Mouse (Mus musculus): ENCODE measurements around the gene Gm42906. TPM values are rescaled to one million over a fixed set of nuclear protein-coding genes. Genes with fewer than 3 reads are reported as not detected.

Gm42906 gene
- polyA plus RNA-seq, 1 experiment from 2014 or later: not detected

DNA sequence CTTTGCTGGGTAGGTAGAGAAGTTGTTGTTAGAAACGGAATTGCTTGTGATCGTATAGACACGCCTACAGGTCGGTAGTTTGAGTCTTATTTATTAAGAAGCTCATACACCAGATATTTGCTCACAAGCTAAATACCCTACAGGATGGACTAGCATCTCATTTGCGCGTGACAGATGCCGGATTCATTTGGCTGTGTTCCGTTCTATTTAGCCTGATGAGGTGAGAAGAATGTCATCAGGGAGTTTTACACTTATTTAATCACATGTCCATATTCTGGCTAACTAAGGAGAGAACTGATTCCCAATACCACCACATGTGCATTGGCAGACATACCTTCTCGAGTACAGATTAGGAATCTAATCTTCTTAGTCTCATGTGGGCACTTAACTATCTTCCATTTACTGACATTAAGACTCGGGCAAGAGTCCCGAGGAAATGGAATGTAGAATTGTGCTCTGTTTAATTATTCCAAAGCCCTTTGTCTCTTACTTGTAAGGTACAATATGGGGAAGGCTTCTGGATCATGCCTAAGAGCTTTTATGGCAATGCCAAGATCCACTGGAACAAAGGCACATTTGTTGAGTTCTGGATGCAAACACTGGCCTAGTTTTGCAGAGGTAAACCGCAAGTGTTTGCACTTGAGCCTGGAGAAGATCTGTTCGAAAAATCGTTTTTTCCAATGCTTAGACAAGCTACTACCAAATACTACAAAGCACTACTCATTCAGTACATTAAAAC lies 160.9 kb downstream of the Gm42906 start:
- H3K4me3 ChIP-seq (ENCODE audit: low read length): no peak overlapping the region
- H3K9me3 ChIP-seq (replicated peaks; ENCODE audit: control insufficient read depth, low read length): no peaks in the 10 kb centered on the region
- 83% methylated on average over 14 of the region's 14 CpGs for whole genome bisulfite sequencing
- no peaks in the 10 kb centered on the region for H3K27me3 ChIP-seq (ENCODE audit: control insufficient read depth, insufficient read depth, low read length)
- H3K9ac ChIP-seq (ENCODE audit: low read length): no peak overlapping the region
- no peak overlapping the region for H3K27ac ChIP-seq (ENCODE audit: low read length)
- no peaks in the 10 kb centered on the region for H3K4me1 ChIP-seq (ENCODE audit: control insufficient read depth, insufficient read depth, low read length)
- no peaks in the 10 kb centered on the region for H3K36me3 ChIP-seq (ENCODE audit: control insufficient read depth, insufficient read depth)
- no peak overlapping the region for H3K4me2 ChIP-seq (ENCODE audit: low read depth, low read length)
- ATAC-seq (replicated peaks; ENCODE audit: extremely low read depth, insufficient read depth, low FRiP score): no peak

DNA sequence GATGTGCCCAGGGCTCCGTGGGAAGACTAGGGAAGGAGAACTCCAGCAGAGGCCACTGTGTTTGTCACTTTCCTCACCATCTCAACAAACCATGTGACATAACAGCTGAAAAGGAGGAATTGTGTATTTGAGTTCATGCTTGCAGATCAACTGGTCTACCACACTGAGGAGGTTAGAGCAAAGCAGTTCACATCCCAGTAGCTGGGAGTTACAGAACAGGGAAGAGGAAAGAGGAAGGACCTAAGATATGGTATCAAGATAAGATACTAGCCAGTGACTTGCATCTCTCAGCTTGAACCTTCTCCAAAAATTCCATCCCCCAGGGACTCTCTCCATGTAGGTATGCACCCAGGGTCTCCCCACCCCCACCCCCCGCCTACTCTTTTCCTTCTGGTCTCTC lies 166.4 kb downstream of the Gm42906 start:
- H3K36me3 ChIP-seq (ENCODE audit: control insufficient read depth, insufficient read depth): no peaks in the 10 kb centered on the region
- H3K4me2 ChIP-seq (ENCODE audit: low read depth, low read length): no peak overlapping the region
- WGBS: 70% methylated on average over 2 of the region's 2 CpGs
- no peaks in the 10 kb centered on the region for H3K27me3 ChIP-seq (ENCODE audit: control insufficient read depth, insufficient read depth, low read length)
- no peak overlapping the region for H3K9ac ChIP-seq (ENCODE audit: low read length)
- ATAC-seq (replicated peaks; ENCODE audit: extremely low read depth, insufficient read depth, low FRiP score): no peak
- no peaks in the 10 kb centered on the region for H3K9me3 ChIP-seq (replicated peaks; ENCODE audit: control insufficient read depth, low read length)
- no peak overlapping the region for H3K4me3 ChIP-seq (ENCODE audit: low read length)
- H3K4me1 ChIP-seq (ENCODE audit: control insufficient read depth, insufficient read depth, low read length): no peaks in the 10 kb centered on the region
- H3K27ac ChIP-seq (ENCODE audit: low read length): no peak overlapping the region

DNA sequence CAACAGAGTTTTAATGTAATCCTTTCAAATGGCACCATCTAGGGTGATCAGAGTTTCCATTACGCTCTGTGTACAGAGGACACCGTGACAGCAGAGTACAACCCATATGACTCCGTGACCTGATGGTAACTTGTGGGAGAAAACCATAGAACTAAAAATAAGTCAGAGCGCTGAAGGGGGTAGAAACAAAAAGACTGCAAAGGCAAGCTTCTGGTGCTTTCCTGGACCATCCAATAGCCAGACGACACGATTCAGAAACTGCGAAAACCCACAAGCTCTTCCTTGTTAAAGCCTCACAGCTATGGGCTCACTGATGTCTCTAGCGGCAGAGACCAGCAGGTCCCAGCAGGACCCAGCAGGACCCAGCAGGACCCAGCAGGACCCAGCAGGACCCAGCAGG lies 175.8 kb downstream of the Gm42906 start:
- H3K4me1 ChIP-seq (ENCODE audit: control insufficient read depth, insufficient read depth, low read length): peaks cover 11% of the 10 kb centered on the region; the same call in 1 of the 2 replicates
- no peak overlapping the region for H3K9ac ChIP-seq (ENCODE audit: low read length)
- WGBS: 45% methylated on average over 8 of the region's 8 CpGs
- peak overlapping the region; percentile 37; the same call in 1 of the 2 replicates for H3K4me2 ChIP-seq (ENCODE audit: low read depth, low read length)
- no peaks in the 10 kb centered on the region for H3K27me3 ChIP-seq (ENCODE audit: control insufficient read depth, insufficient read depth, low read length)
- 0 out of 2 replicates have a peak overlapping the region, but pooled peaks have one; percentile 21 for H3K4me3 ChIP-seq (ENCODE audit: low read length)
- H3K36me3 ChIP-seq (ENCODE audit: control insufficient read depth, insufficient read depth): no peaks in the 10 kb centered on the region
- no peak overlapping the region for H3K27ac ChIP-seq (ENCODE audit: low read length)
- ATAC-seq (replicated peaks; ENCODE audit: extremely low read depth, insufficient read depth, low FRiP score): no peak
- no peaks in the 10 kb centered on the region for H3K9me3 ChIP-seq (replicated peaks; ENCODE audit: control insufficient read depth, low read length)

DNA sequence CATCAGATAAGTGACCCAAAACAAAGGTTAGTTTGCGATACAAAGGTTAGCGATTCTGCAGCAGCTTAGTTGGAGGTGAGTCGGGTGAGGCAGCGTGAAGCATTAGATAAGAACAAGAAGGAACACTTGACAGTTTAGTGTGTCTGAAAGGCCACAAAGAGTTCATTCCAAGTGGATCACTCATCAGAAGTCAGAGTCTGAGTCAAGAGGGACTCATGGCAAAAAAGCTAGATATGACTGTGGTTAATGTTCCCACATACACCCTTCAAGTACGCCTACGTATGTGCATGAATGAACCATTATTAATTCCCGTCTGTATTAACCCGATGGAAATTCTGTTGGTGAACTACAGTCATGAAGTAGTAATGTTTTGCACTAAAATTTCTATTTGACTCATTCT lies 176.3 kb downstream of the Gm42906 start:
- WGBS: 53% methylated on average over 8 of the region's 8 CpGs
- ATAC-seq (replicated peaks; ENCODE audit: extremely low read depth, insufficient read depth, low FRiP score): no peak
- no peak overlapping the region for H3K4me3 ChIP-seq (ENCODE audit: low read length)

DNA sequence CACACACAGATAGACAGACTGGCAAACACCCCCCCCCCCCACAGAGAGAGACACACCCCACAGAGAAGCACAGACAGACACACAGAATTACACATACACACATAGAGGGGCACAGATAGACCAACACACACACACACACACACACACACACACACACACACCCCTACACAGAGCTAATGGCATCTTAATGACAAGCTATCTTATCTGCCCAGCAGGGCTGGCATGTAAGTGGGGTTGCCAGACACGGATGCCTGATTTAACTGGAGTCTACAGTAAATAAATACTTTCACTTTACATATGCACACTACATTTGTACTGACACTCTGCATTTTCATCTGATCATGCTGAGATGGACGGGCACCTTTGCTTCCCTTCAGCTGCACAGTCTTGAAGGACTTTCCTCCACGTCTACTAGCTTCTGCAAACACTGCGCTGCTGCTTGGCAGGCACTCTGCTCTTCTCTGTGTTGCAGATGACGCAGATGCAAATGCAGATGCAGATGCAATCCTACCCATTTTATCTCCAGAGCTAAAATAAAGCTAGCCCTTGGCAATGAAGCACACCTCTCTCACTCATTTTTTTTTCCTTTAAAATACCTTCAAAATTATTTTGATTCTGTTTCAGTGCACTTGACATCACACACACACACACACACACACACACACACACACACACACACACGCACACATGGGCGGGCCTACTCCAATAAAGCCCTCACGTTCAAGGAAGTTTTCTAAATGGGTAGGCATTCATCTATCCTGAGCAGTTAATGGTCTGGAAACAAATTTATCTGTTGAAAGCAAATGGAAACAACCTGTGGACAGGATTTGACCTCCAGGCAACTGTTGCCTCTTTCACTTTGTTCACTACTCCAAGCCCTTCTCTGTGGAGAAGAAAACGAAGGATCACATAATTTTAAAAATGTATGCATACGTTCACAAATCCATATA lies 179.0 kb downstream of the Gm42906 start:
- ATAC-seq (replicated peaks; ENCODE audit: extremely low read depth, insufficient read depth, low FRiP score): no peak
- Histone ChIP-seq H3K27me3 (ENCODE audit: control insufficient read depth, insufficient read depth, low read length) (no peaks in the 10 kb centered on the region), H3K9me3 (replicated peaks; ENCODE audit: control insufficient read depth, low read length) (no peaks in the 10 kb centered on the region), H3K36me3 (ENCODE audit: control insufficient read depth, insufficient read depth) (no peaks in the 10 kb centered on the region), H3K4me2 (ENCODE audit: low read depth, low read length) (0 out of 2 replicates have a peak overlapping the region, but pooled peaks have one; percentile 15), H3K4me3 (ENCODE audit: low read length) (no peak overlapping the region), H3K9ac (ENCODE audit: low read length) (no peak overlapping the region), H3K4me1 (ENCODE audit: control insufficient read depth, insufficient read depth, low read length) (peaks cover 18% of the 10 kb centered on the region), H3K27ac (ENCODE audit: low read length) (no peak overlapping the region)
- 56% methylated on average over 10 of the region's 10 CpGs for WGBS

More for the DNA sequence above, 176.3 kb downstream of the Gm42906 start:
- Histone ChIP-seq H3K4me2 (ENCODE audit: low read depth, low read length) (no peak overlapping the region), H3K9me3 (replicated peaks; ENCODE audit: control insufficient read depth, low read length) (no peaks in the 10 kb centered on the region), H3K36me3 (ENCODE audit: control insufficient read depth, insufficient read depth) (no peaks in the 10 kb centered on the region), H3K9ac (ENCODE audit: low read length) (no peak overlapping the region), H3K4me1 (ENCODE audit: control insufficient read depth, insufficient read depth, low read length) (peaks cover 16% of the 10 kb centered on the region), H3K27me3 (ENCODE audit: control insufficient read depth, insufficient read depth, low read length) (no peaks in the 10 kb centered on the region), H3K27ac (ENCODE audit: low read length) (no peak overlapping the region)

DNA sequence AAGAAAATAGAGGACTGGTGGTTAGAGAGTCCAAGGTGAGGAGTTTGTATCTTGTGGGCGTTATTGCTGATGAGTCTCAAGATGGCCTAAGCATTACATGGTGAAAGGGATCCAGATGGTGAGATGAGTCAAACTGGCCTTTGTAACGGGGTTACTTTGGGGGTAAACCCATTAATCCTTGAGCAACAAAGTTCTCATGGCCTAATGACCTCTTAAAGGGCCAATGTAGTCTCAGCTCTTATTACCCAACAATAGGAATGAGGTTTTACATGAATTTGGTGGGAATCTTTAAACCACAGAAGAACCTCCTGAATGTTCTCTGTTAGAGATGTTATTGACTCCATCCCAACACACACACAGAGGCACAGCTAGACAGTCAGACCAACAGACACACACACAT lies 179.9 kb downstream of the Gm42906 start:
- no peak overlapping the region for H3K4me2 ChIP-seq (ENCODE audit: low read depth, low read length)
- WGBS: 79% methylated on average over 2 of the region's 2 CpGs
- H3K27ac ChIP-seq (ENCODE audit: low read length): peak overlapping the region; percentile 33; the same call in 1 of the 2 replicates
- no peak overlapping the region for H3K4me3 ChIP-seq (ENCODE audit: low read length)
- no peak for ATAC-seq (replicated peaks; ENCODE audit: extremely low read depth, insufficient read depth, low FRiP score)
- H3K4me1 ChIP-seq (ENCODE audit: control insufficient read depth, insufficient read depth, low read length): peaks cover 18% of the 10 kb centered on the region
- no peaks in the 10 kb centered on the region for H3K9me3 ChIP-seq (replicated peaks; ENCODE audit: control insufficient read depth, low read length)
- no peaks in the 10 kb centered on the region for H3K36me3 ChIP-seq (ENCODE audit: control insufficient read depth, insufficient read depth)
- no peaks in the 10 kb centered on the region for H3K27me3 ChIP-seq (ENCODE audit: control insufficient read depth, insufficient read depth, low read length)
- H3K9ac ChIP-seq (ENCODE audit: low read length): no peak overlapping the region

DNA sequence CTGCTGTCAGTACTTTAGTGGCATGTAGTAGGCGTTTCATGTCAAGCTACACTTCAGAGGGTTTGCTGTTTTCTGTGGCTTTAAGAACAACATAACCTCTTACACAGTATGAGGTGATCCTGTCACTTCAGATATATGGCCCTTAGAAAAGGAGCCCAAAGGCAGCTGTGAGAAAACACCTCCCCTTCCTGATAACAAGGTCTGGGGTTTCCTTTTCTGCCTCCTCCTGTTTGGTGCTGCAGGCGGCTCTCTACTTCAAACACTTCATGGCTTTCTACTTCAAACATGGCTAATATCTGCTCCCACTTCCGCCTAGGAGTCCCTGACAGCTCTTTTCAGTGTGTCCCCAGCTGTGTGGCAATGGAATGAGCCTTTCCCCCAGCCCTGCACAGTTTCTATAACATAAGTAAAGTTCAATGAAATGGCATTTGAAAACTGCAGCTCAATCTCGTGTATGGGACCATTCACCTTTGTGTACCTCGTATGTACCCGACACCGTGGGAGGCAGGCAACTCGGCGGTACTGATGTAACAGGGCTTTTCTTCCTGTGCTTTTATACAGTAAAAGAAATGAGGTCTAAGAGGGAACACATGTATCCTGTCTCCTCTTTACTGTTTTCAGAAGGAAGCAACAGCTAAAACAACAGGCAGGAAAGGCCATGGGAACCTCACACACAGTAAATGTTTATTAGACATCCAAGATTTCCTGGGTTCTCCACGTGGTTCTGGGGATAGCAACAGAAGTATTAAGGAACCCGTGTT lies 180.7 kb downstream of the Gm42906 start:
- WGBS: 28% methylated on average over 11 of the region's 11 CpGs
- Histone ChIP-seq H3K27ac (ENCODE audit: low read length) (peak overlapping the region; percentile 58), H3K4me1 (ENCODE audit: control insufficient read depth, insufficient read depth, low read length) (peaks cover 18% of the 10 kb centered on the region), H3K27me3 (ENCODE audit: control insufficient read depth, insufficient read depth, low read length) (no peaks in the 10 kb centered on the region), H3K4me2 (ENCODE audit: low read depth, low read length) (peak overlapping the region; percentile 34), H3K9ac (ENCODE audit: low read length) (no peak overlapping the region; the same call in 1 of the 2 replicates), H3K9me3 (replicated peaks; ENCODE audit: control insufficient read depth, low read length) (no peaks in the 10 kb centered on the region), H3K4me3 (ENCODE audit: low read length) (no peak overlapping the region), H3K36me3 (ENCODE audit: control insufficient read depth, insufficient read depth) (no peaks in the 10 kb centered on the region)
- ATAC-seq (replicated peaks; ENCODE audit: extremely low read depth, insufficient read depth, low FRiP score): peak; percentile 54

DNA sequence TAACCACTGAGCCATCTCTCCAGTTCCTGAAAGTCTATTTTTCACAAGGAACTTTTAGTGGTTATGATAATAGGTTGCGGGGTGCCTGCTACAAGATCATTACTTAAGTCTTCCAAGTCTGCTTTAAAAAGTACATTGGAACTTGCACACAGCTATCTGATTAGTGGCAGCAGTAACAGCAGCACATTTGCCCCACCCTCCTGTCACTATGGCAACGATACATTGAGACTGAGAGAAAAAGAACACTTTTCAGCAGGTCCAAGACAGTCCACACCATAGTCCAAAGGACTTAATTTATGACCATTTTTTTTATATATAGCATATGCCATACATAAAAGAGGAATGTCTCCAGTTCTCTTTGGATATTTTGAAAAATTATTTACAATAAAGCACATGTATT lies 181.7 kb downstream of the Gm42906 start:
- peaks cover 16% of the 10 kb centered on the region for H3K4me1 ChIP-seq (ENCODE audit: control insufficient read depth, insufficient read depth, low read length)
- WGBS: 78% methylated on average over 2 of the region's 2 CpGs
- no peak overlapping the region for H3K4me2 ChIP-seq (ENCODE audit: low read depth, low read length)
- no peaks in the 10 kb centered on the region for H3K9me3 ChIP-seq (replicated peaks; ENCODE audit: control insufficient read depth, low read length)
- H3K27me3 ChIP-seq (ENCODE audit: control insufficient read depth, insufficient read depth, low read length): no peaks in the 10 kb centered on the region
- no peak for ATAC-seq (replicated peaks; ENCODE audit: extremely low read depth, insufficient read depth, low FRiP score)
- H3K9ac ChIP-seq (ENCODE audit: low read length): no peak overlapping the region
- no peak overlapping the region for H3K4me3 ChIP-seq (ENCODE audit: low read length)
- no peaks in the 10 kb centered on the region for H3K36me3 ChIP-seq (ENCODE audit: control insufficient read depth, insufficient read depth)
- H3K27ac ChIP-seq (ENCODE audit: low read length): no peak overlapping the region
